Mouse (Mus musculus): ENCODE data around the gene Zkscan16.

The Zkscan16 gene

GRCm38 (mm10) chr4:58943420-58944205, at the start of gene Zkscan16:
TSS of gene Zkscan16 (plus strand) at chr4:58943628.
- DNase-seq (ENCODE audit: low read depth, low spot score): peak; percentile 54

- no peak for DNase-seq (ENCODE audit: low read depth, low spot score)
Measured at GRCm38 (mm10) chr4:58894399-58894798, 49.0 kb upstream of the Zkscan16 start.

- DNase-seq (ENCODE audit: low read depth, low spot score): no peak
Measured at GRCm38 (mm10) chr4:58897436-58897835, 46.0 kb upstream of the Zkscan16 start.

GRCm38 (mm10) chr4:58898318-58898717, 45.1 kb upstream of the Zkscan16 start:
- DNase-seq (ENCODE audit: low read depth, low spot score): no peak

- no peak for DNase-seq (ENCODE audit: low read depth, low spot score)
Measured at GRCm38 (mm10) chr4:58907453-58907852, 36.0 kb upstream of the Zkscan16 start.

GRCm38 (mm10) chr4:58910175-58911068, 33.0 kb upstream of the Zkscan16 start:
- peak; percentile 13 for DNase-seq (ENCODE audit: low read depth, low spot score)

GRCm38 (mm10) chr4:58911069-58911830, 32.2 kb upstream of the Zkscan16 start:
- peak; percentile 25 for DNase-seq (ENCODE audit: low read depth, low spot score)

GRCm38 (mm10) chr4:58911831-58912628, 31.4 kb upstream of the Zkscan16 start:
- DNase-seq (ENCODE audit: low read depth, low spot score): peak; percentile 39

- DNase-seq (ENCODE audit: low read depth, low spot score): peak; percentile 23
Measured at GRCm38 (mm10) chr4:58912629-58913335, 30.6 kb upstream of the Zkscan16 start, which contains the start of gene Ecpas. TSS of gene Ecpas (minus strand) at chr4:58912749.

- DNase-seq (ENCODE audit: low read depth, low spot score): no peak
Measured at GRCm38 (mm10) chr4:58913336-58914026, 29.9 kb upstream of the Zkscan16 start.

GRCm38 (mm10) chr4:58915081-58915826, 28.2 kb upstream of the Zkscan16 start:
- DNase-seq (ENCODE audit: low read depth, low spot score): no peak

GRCm38 (mm10) chr4:58923933-58924332, 19.5 kb upstream of the Zkscan16 start:
- no peak for DNase-seq (ENCODE audit: low read depth, low spot score)

GRCm38 (mm10) chr4:58925664-58926063, 17.8 kb upstream of the Zkscan16 start:
- DNase-seq (ENCODE audit: low read depth, low spot score): no peak

GRCm38 (mm10) chr4:58926120-58926519, 17.3 kb upstream of the Zkscan16 start:
- no peak for DNase-seq (ENCODE audit: low read depth, low spot score)

GRCm38 (mm10) chr4:58927661-58928060, 15.8 kb upstream of the Zkscan16 start:
- DNase-seq (ENCODE audit: low read depth, low spot score): no peak

GRCm38 (mm10) chr4:58932541-58932940, 10.9 kb upstream of the Zkscan16 start:
- DNase-seq (ENCODE audit: low read depth, low spot score): no peak

GRCm38 (mm10) chr4:58934308-58934707, 9.1 kb upstream of the Zkscan16 start:
- DNase-seq (ENCODE audit: low read depth, low spot score): no peak

- no peak for DNase-seq (ENCODE audit: low read depth, low spot score)
Measured at GRCm38 (mm10) chr4:58934746-58935476, 8.5 kb upstream of the Zkscan16 start.

Data from retina, adult 2 months (tissue).